ENCODE assay signal across 14 mouse cellular contexts in the genomic region with DNA sequence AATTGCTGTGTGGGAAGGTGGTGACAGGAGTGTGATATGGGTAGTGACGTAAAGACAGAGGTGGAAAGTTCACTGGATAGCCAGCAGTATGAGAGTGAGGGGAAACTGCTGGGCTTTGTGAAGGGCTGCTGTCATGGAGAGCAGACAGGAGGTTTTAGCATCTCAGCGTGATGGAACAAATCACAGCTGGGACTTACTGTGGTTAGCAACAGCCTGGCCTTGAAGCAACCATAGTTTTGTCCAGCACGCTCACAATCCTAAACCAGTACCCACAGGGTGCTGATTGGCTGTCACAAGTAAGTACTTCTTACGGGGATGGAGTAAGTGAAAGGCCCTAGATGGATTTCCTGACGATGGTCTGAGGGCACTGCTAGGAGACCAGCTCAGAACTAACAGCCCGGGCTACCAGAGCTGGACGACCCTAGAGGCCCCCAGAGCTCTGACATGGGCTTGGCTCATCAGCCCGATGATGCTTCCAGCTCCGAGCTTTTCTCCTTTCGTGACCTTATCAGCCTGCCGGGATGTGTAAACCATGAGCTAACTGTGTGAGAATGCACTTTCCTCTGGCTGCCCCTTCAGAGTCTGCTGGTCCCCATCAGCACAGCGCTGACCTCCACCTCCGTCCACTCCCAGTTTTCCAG. TPM values are rescaled to one million over a fixed set of nuclear protein-coding genes. Genes with fewer than 3 reads are reported as not detected.
DNase-seq lines count a peak whose midpoint lies in the region; ATAC-seq lines count a peak whose summit lies in the region.
"Had no signal": no experiment of that assay in that cellular context is flagged by ENCODE, and none has a peak within 500 bp of the region (broad histone marks: within the 10 kb centered on the region; RNA-seq: fewer than 3 reads in every experiment).

No protein-coding gene starts in this region.

- no peak overlapping the region for H3K9ac ChIP-seq in kidney, embryonic 15.5 days
- H3K9ac ChIP-seq: forebrain, postnatal 0 days; liver, embryonic 15.5 days had no signal

- H3K9me3 ChIP-seq in kidney, embryonic 15.5 days (replicated peaks) = no peaks in the 10 kb centered on the region
- H3K9me3 ChIP-seq: liver, embryonic 15.5 days had no signal

- H3K4me2 ChIP-seq in kidney, embryonic 15.5 days = no peak overlapping the region
- H3K4me2 ChIP-seq: liver, embryonic 15.5 days had no signal

- intact Hi-C loops in heart, postnatal 14 days (cut with DNase I) = no loop called here

- H3K36me3 ChIP-seq in kidney, embryonic 15.5 days = no peaks in the 10 kb centered on the region
- H3K36me3 ChIP-seq: liver, embryonic 15.5 days had no signal

- no peak overlapping the region for H3K4me3 ChIP-seq in kidney, embryonic 15.5 days (replicated peaks)
- H3K4me3 ChIP-seq: liver, embryonic 15.5 days had no signal

- H3K27ac ChIP-seq in kidney, embryonic 15.5 days = peak overlapping the region; percentile 37
- H3K27ac ChIP-seq: liver, embryonic 15.5 days had no signal

- WGBS in kidney, embryonic 15.5 days = 45% methylated on average over 13 of the region's 13 CpGs

- ATAC-seq in kidney, embryonic 15.5 days (replicated peaks; ENCODE audit: low FRiP score) = peak; percentile 37; the same call in 1 of the 2 replicates
- ATAC-seq: forebrain, postnatal 0 days had no signal

- DNase-seq in kidney, postnatal 36 days = no peak
- peak; percentile 64 to 67 for DNase-seq in heart, adult 9 months (ENCODE audit: low spot score in 2 of 2)
- DNase-seq in heart, postnatal 14 days = peak; percentile 44 to 62
- peak; percentile 52 for DNase-seq in lung, postnatal 36 days
- DNase-seq in ovary, postnatal 14 days (ENCODE audit: low spot score) = no peak
- no peak for DNase-seq in cerebellum, adult 11 months
- DNase-seq in cerebellum, adult 18-20 months = no peak
- DNase-seq: cerebellum, postnatal 10 days; forebrain, postnatal 0 days; spleen, adult 18-20 months had no signal

- H3K4me1 ChIP-seq in kidney, embryonic 15.5 days = peaks cover 23% of the 10 kb centered on the region

- H3K27me3 ChIP-seq in kidney, embryonic 15.5 days = no peaks in the 10 kb centered on the region

RNA-seq across cellular contexts. Expression of gene Spon2, which starts 16.3 kb away (rescaled TPM):
- 6.0 and 13.2 TPM in 2 replicates for polyA plus RNA-seq in kidney, embryonic 15.5 days (2015; fragmentation: Nextera tagmentation; extraction: Ambion mirVana)
- total RNA-seq in heart, postnatal 14 days (2021) = 10 to 100 TPM in 1 of 2 experiments, 1 to 10 TPM in 1; 6.4 to 10.7 TPM
- total RNA-seq: CH12.LX; granulocyte monocyte progenitor cell, adult 5-6 weeks had no signal

RNA-seq across cellular contexts. Expression of gene Ctbp1, which starts 40.3 kb away (rescaled TPM):
- 318 and 324 TPM in 2 replicates for polyA plus RNA-seq in kidney, embryonic 15.5 days (2015; fragmentation: Nextera tagmentation; extraction: Ambion mirVana)
- 100 to 1,000 TPM; 202 to 211 TPM for total RNA-seq in heart, postnatal 14 days (2021)

Comparison
In these comparisons a context has a peak if more than half of its experiments do, and no peak if none do; other contexts are left out.
1. DNase-seq: peak in heart, adult 9 months (2 of 2), heart, postnatal 14 days (2 of 2) and lung, postnatal 36 days (single experiment); none in kidney, postnatal 36 days (0 of 2), ovary, postnatal 14 days (single experiment), cerebellum, adult 11 months (single experiment) and cerebellum, adult 18-20 months (0 of 2).